Mouse (Mus musculus): ENCODE measurements around the gene Upb1. TPM values are rescaled to one million over a fixed set of nuclear protein-coding genes. Genes with fewer than 3 reads are reported as not detected.
"Not testable (repeated sequence)": the region's sequence is repeated elsewhere in the genome, so short reads cannot be mapped to it uniquely, and the experiment has no call there.

Gene Upb1
- polyA plus RNA-seq, 1 experiment from 2014 or later, result not detected

- no peak overlapping the region for H3K4me2 ChIP-seq
- no peaks in the 10 kb centered on the region for H3K36me3 ChIP-seq
- H3K9me3 ChIP-seq, result no peaks in the 10 kb centered on the region
- no peaks in the 10 kb centered on the region for H3K27me3 ChIP-seq
- H3K9ac ChIP-seq, result no peak overlapping the region
- H3K4me1 ChIP-seq (replicated peaks), result no peaks in the 10 kb centered on the region
- no peak overlapping the region for H3K4me3 ChIP-seq
- no peak for ATAC-seq (ENCODE audit: low read depth)
- WGBS, result 76% methylated on average over 8 of the region's 8 CpGs
- H3K27ac ChIP-seq (replicated peaks), result no peak overlapping the region
Measured at GRCm38 (mm10) chr10:75473411-75473810, 72.5 kb downstream of the Upb1 start.

GRCm38 (mm10) chr10:75474571-75474970 lies 73.7 kb downstream of the Upb1 start:
- no peak overlapping the region for H3K4me3 ChIP-seq
- H3K9ac ChIP-seq, result no peak overlapping the region
- 33% methylated on average over 5 of the region's 5 CpGs for WGBS
- no peaks in the 10 kb centered on the region for H3K4me1 ChIP-seq (replicated peaks)
- no peaks in the 10 kb centered on the region for H3K9me3 ChIP-seq
- no peaks in the 10 kb centered on the region for H3K27me3 ChIP-seq
- H3K4me2 ChIP-seq, result no peak overlapping the region
- ATAC-seq (ENCODE audit: low read depth), result no peak
- no peaks in the 10 kb centered on the region for H3K36me3 ChIP-seq
- no peak overlapping the region for H3K27ac ChIP-seq (replicated peaks)

GRCm38 (mm10) chr10:75475139-75475850 lies 74.4 kb downstream of the Upb1 start:
- not testable (repeated sequence) for H3K4me3 ChIP-seq; H3K27ac ChIP-seq (replicated peaks); H3K27me3 ChIP-seq; H3K9ac ChIP-seq; H3K4me1 ChIP-seq (replicated peaks); H3K9me3 ChIP-seq; ATAC-seq (ENCODE audit: low read depth); H3K4me2 ChIP-seq; H3K36me3 ChIP-seq
- 49% methylated on average over 5 of the region's 6 CpGs for WGBS

GRCm38 (mm10) chr10:75477034-75477433 lies 76.1 kb downstream of the Upb1 start:
- 71% methylated on average over 9 of the region's 9 CpGs for WGBS
- ATAC-seq (ENCODE audit: low read depth), result no peak

GRCm38 (mm10) chr10:75479955-75480354 lies 79.0 kb downstream of the Upb1 start:
- WGBS, result 89% methylated on average over 2 of the region's 2 CpGs

More at GRCm38 (mm10) chr10:75477034-75477433, 76.1 kb downstream of the Upb1 start:
- no peaks in the 10 kb centered on the region for H3K4me1 ChIP-seq (replicated peaks)
- H3K4me2 ChIP-seq, result no peak overlapping the region
- H3K27ac ChIP-seq (replicated peaks), result no peak overlapping the region
- no peaks in the 10 kb centered on the region for H3K27me3 ChIP-seq
- no peaks in the 10 kb centered on the region for H3K9me3 ChIP-seq
- no peak overlapping the region for H3K4me3 ChIP-seq
- H3K36me3 ChIP-seq, result no peaks in the 10 kb centered on the region
- H3K9ac ChIP-seq, result no peak overlapping the region

GRCm38 (mm10) chr10:75481703-75482102 lies 80.8 kb downstream of the Upb1 start:
- Histone ChIP-seq H3K36me3 (no peaks in the 10 kb centered on the region), H3K4me3 (no peak overlapping the region), H3K9ac (no peak overlapping the region), H3K9me3 (no peaks in the 10 kb centered on the region), H3K27me3 (no peaks in the 10 kb centered on the region), H3K27ac (replicated peaks) (no peak overlapping the region), H3K4me2 (no peak overlapping the region), H3K4me1 (replicated peaks) (no peaks in the 10 kb centered on the region)
- no peak for ATAC-seq (ENCODE audit: low read depth)
- 95% methylated on average over 4 of the region's 4 CpGs for WGBS

More at GRCm38 (mm10) chr10:75479955-75480354, 79.0 kb downstream of the Upb1 start:
- H3K9me3 ChIP-seq, result no peaks in the 10 kb centered on the region
- ATAC-seq (ENCODE audit: low read depth), result no peak
- no peaks in the 10 kb centered on the region for H3K27me3 ChIP-seq
- H3K27ac ChIP-seq (replicated peaks), result no peak overlapping the region
- H3K4me2 ChIP-seq, result no peak overlapping the region
- H3K4me3 ChIP-seq, result no peak overlapping the region
- H3K4me1 ChIP-seq (replicated peaks), result no peaks in the 10 kb centered on the region
- no peak overlapping the region for H3K9ac ChIP-seq
- H3K36me3 ChIP-seq, result no peaks in the 10 kb centered on the region

GRCm38 (mm10) chr10:75482271-75482670 lies 81.4 kb downstream of the Upb1 start:
- H3K36me3 ChIP-seq, result no peaks in the 10 kb centered on the region
- WGBS, result 81% methylated on average over 5 of the region's 5 CpGs
- no peaks in the 10 kb centered on the region for H3K27me3 ChIP-seq
- H3K9ac ChIP-seq, result no peak overlapping the region
- no peak overlapping the region for H3K4me2 ChIP-seq
- H3K4me3 ChIP-seq, result no peak overlapping the region
- no peak for ATAC-seq (ENCODE audit: low read depth)
- H3K4me1 ChIP-seq (replicated peaks), result no peaks in the 10 kb centered on the region
- H3K9me3 ChIP-seq, result no peaks in the 10 kb centered on the region
- no peak overlapping the region for H3K27ac ChIP-seq (replicated peaks)

- no peaks in the 10 kb centered on the region for H3K27me3 ChIP-seq
- H3K36me3 ChIP-seq, result no peaks in the 10 kb centered on the region
- no peak overlapping the region for H3K4me3 ChIP-seq
- H3K9me3 ChIP-seq, result no peaks in the 10 kb centered on the region
- no peak for ATAC-seq (ENCODE audit: low read depth)
- no peak overlapping the region for H3K27ac ChIP-seq (replicated peaks)
- no peak overlapping the region for H3K9ac ChIP-seq
- 89% methylated on average over 11 of the region's 11 CpGs for WGBS
- no peaks in the 10 kb centered on the region for H3K4me1 ChIP-seq (replicated peaks)
- no peak overlapping the region for H3K4me2 ChIP-seq
Measured at GRCm38 (mm10) chr10:75482919-75483483, 82.1 kb downstream of the Upb1 start.

- ATAC-seq (ENCODE audit: low read depth), result no peak
- no peaks in the 10 kb centered on the region for H3K36me3 ChIP-seq
- no peak overlapping the region for H3K9ac ChIP-seq
- H3K4me3 ChIP-seq, result no peak overlapping the region
- H3K27me3 ChIP-seq, result no peaks in the 10 kb centered on the region
- no peak overlapping the region for H3K27ac ChIP-seq (replicated peaks)
- no peak overlapping the region for H3K4me2 ChIP-seq
- no peaks in the 10 kb centered on the region for H3K9me3 ChIP-seq
- no peaks in the 10 kb centered on the region for H3K4me1 ChIP-seq (replicated peaks)
- WGBS, result 90% methylated on average over 6 of the region's 6 CpGs
Measured at GRCm38 (mm10) chr10:75484066-75484465, 83.2 kb downstream of the Upb1 start.

- Histone ChIP-seq H3K27ac (replicated peaks) (no peak overlapping the region), H3K36me3 (no peaks in the 10 kb centered on the region), H3K4me2 (no peak overlapping the region), H3K9me3 (no peaks in the 10 kb centered on the region), H3K4me1 (replicated peaks) (no peaks in the 10 kb centered on the region), H3K9ac (no peak overlapping the region), H3K27me3 (no peaks in the 10 kb centered on the region), H3K4me3 (no peak overlapping the region)
- WGBS, result 73% methylated on average over 6 of the region's 6 CpGs
- no peak for ATAC-seq (ENCODE audit: low read depth)
Measured at GRCm38 (mm10) chr10:75484767-75485166, 83.9 kb downstream of the Upb1 start.

GRCm38 (mm10) chr10:75486086-75486979 lies 85.4 kb downstream of the Upb1 start:
- H3K27ac ChIP-seq (replicated peaks), result no peak overlapping the region
- H3K36me3 ChIP-seq, result no peaks in the 10 kb centered on the region
- H3K4me1 ChIP-seq (replicated peaks), result no peaks in the 10 kb centered on the region
- no peak overlapping the region for H3K9ac ChIP-seq
- peak; percentile 63 for ATAC-seq (ENCODE audit: low read depth)
- H3K9me3 ChIP-seq, result no peaks in the 10 kb centered on the region
- H3K4me2 ChIP-seq, result no peak overlapping the region
- no peaks in the 10 kb centered on the region for H3K27me3 ChIP-seq
- 55% methylated on average over 9 of the region's 9 CpGs for WGBS
- no peak overlapping the region for H3K4me3 ChIP-seq

- Histone ChIP-seq H3K27me3 (no peaks in the 10 kb centered on the region), H3K9ac (no peak overlapping the region), H3K4me1 (replicated peaks) (no peaks in the 10 kb centered on the region), H3K27ac (replicated peaks) (no peak overlapping the region), H3K36me3 (no peaks in the 10 kb centered on the region), H3K4me3 (no peak overlapping the region), H3K4me2 (no peak overlapping the region), H3K9me3 (no peaks in the 10 kb centered on the region)
- 78% methylated on average over 3 of the region's 3 CpGs for WGBS
- no peak for ATAC-seq (ENCODE audit: low read depth)
Measured at GRCm38 (mm10) chr10:75487131-75487530, 86.2 kb downstream of the Upb1 start.

Measured in neural tube, embryonic 13.5 days (tissue).